Mouse (Mus musculus) limb, embryonic 12.5 days (tissue): Measurements from ENCODE around the gene Stt3b. TPM values are rescaled to one million over a fixed set of nuclear protein-coding genes. Genes with fewer than 3 reads are reported as not detected.
A peak's percentile ranks its signal among the peaks of the same experiment; 100 is the strongest.

Experiments used
- ATAC-seq: fragments of 200-750 bp; cut with Nextera tagmentation; 2 replicates; pipeline ENCODE4 v1.8.0; 2017; ENCODE audit warnings: low read depth, moderate TSS enrichment; ENCODE audit not compliant: insufficient number of reproducible peaks, insufficient read depth, low FRiP score, low TSS enrichment
- H3K27ac ChIP-seq: fragments of 300-500 bp; sonication (generic); 2 replicates; pipeline ENCODE4 v1.5.1; 2016; ENCODE audit warnings: mild to moderate bottlenecking, moderate library complexity
- H3K27me3 ChIP-seq: fragments of 300-500 bp; sonication (generic); 2 replicates; pipeline ENCODE4 v1.6.1; 2016; ENCODE audit warnings: mild to moderate bottlenecking, moderate library complexity
- H3K36me3 ChIP-seq: fragments of 300-500 bp; sonication (generic); 2 replicates; pipeline ENCODE4 v1.6.1; 2016; ENCODE audit warnings: mild to moderate bottlenecking, moderate library complexity
- H3K4me1 ChIP-seq: fragments of 300-500 bp; sonication (generic); replicated peaks from 2 replicates; pipeline ENCODE4 v1.6.1; 2016
- H3K4me2 ChIP-seq: fragments of 300-500 bp; sonication (generic); 2 replicates; pipeline ENCODE4 v1.6.1; 2016; ENCODE audit warnings: mild to moderate bottlenecking, moderate library complexity
- H3K4me3 ChIP-seq: fragments of 300-500 bp; sonication (generic); replicated peaks from 2 replicates; pipeline ENCODE4 v1.5.1; 2016; ENCODE audit warnings: mild to moderate bottlenecking
- H3K9ac ChIP-seq: fragments of 300-500 bp; sonication (generic); replicated peaks from 2 replicates; pipeline ENCODE4 v1.6.1; 2016; ENCODE audit warnings: mild to moderate bottlenecking, moderate library complexity
- H3K9me3 ChIP-seq: fragments of 300-500 bp; sonication (generic); 2 replicates; pipeline ENCODE4 v1.6.1; 2016; ENCODE audit warnings: mild to moderate bottlenecking, moderate library complexity
- WGBS: fragments of 180-500 bp; shearing (Covaris S2); methylation state at CpG from one replicate; pipeline ENCODE4 v1.1.7; 2016; 5-methylcytosine and 5-hydroxymethylcytosine counted together
- polyA plus RNA-seq: library from polyadenylated mRNA; unstranded; fragments of >200 nt; fragmentation: Nextera tagmentation; extraction: Ambion mirVana; gene quantifications from 2 replicates; pipeline ENCODE4 v1.2.1, GENCODE M21; 2016

Stt3b gene
- polyA plus RNA-seq = 122 and 126 TPM in 2 replicates

GRCm38 (mm10) chr9:115310346-115311222, at the start of gene Stt3b:
Stt3b (minus strand) TSS chr9:115310421.
- Histone ChIP-seq H3K27me3 (no peaks in the 10 kb centered on the region), H3K4me2 (peak within 1 kb of the TSS; percentile 64), H3K36me3 (no peaks in the 10 kb centered on the region), H3K27ac (peak within 1 kb of the TSS; percentile 97), H3K9ac (peak within 1 kb of the TSS; percentile 99), H3K4me1 (peaks cover 23% of the 10 kb centered on the region), H3K4me3 (peak within 1 kb of the TSS; percentile 95), H3K9me3 (no peaks in the 10 kb centered on the region)
- WGBS = under 1% methylated on average over 86 of the region's 91 CpGs
- ATAC-seq = peak; percentile 93

GRCm38 (mm10) chr9:115358421-115358820, 48.2 kb upstream of the Stt3b start:
- Histone ChIP-seq H3K9ac (no peak overlapping the region), H3K4me2 (no peak overlapping the region), H3K27me3 (no peaks in the 10 kb centered on the region; the same call in 1 of the 2 replicates), H3K9me3 (no peaks in the 10 kb centered on the region), H3K27ac (no peak overlapping the region), H3K4me1 (peaks cover 17% of the 10 kb centered on the region), H3K4me3 (no peak overlapping the region), H3K36me3 (no peaks in the 10 kb centered on the region)
- 94% methylated on average over 2 of the region's 2 CpGs for WGBS
- ATAC-seq = no peak

GRCm38 (mm10) chr9:115357996-115358395, 47.8 kb upstream of the Stt3b start:
- no peak overlapping the region for H3K9ac ChIP-seq
- no peak overlapping the region for H3K4me2 ChIP-seq
- peaks cover 17% of the 10 kb centered on the region for H3K4me1 ChIP-seq
- no peak for ATAC-seq
- 87% methylated on average over 1 of the region's 1 CpGs for WGBS
- H3K9me3 ChIP-seq = no peaks in the 10 kb centered on the region
- no peak overlapping the region for H3K4me3 ChIP-seq
- H3K27me3 ChIP-seq = no peaks in the 10 kb centered on the region; the same call in 1 of the 2 replicates
- no peak overlapping the region for H3K27ac ChIP-seq
- no peaks in the 10 kb centered on the region for H3K36me3 ChIP-seq

DNA sequence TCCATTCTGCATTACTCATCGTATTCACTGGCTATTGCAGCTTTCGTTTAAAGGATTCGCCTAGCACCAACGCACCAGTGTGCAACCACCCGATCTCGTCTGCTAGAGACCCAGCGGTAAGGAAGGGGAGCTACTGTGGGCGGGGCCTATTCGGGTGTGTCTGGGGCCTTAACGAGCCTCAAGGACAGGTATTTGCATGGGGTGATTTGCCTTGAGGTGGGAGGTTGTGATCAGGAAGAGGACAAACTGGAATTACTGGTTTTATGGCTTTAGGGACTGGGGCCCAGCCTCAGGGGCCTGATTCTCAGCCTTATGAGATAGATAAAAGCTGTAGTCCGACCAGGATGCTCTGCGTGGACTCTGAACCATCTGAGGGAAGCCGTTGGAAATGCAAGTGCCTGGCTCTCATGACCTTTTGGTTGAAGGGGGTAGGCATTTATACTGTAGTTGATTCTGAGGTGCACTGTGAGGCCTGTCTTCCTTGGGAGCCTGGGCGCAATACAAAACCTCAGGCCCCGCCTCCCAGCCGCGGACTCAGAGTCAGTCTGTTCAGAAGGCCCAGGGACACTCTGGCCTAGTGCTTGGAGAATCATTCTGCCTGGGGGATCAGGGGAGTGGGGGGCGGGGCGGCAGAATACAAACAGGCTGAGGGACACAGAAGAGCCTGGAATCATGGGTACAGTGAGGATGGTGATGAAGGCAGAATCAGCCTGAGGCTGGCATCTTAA, 46.7 kb upstream of the Stt3b start:
- ATAC-seq = no peak
- no peaks in the 10 kb centered on the region for H3K36me3 ChIP-seq
- H3K27ac ChIP-seq = no peak overlapping the region

GRCm38 (mm10) chr9:115355972-115356371, 45.8 kb upstream of the Stt3b start:
- WGBS = 23% methylated on average over 5 of the region's 5 CpGs
- ATAC-seq = peak; percentile 47; the same call in 1 of the 2 replicates

More for the DNA sequence above, 46.7 kb upstream of the Stt3b start:
- H3K4me3 ChIP-seq = no peak overlapping the region
- H3K9me3 ChIP-seq = no peaks in the 10 kb centered on the region
- 29% methylated on average over 19 of the region's 19 CpGs for WGBS
- H3K4me2 ChIP-seq = no peak overlapping the region
- peaks cover 17% of the 10 kb centered on the region for H3K4me1 ChIP-seq
- H3K9ac ChIP-seq = no peak overlapping the region
- no peaks in the 10 kb centered on the region; the same call in 1 of the 2 replicates for H3K27me3 ChIP-seq

GRCm38 (mm10) chr9:115349741-115350512, 39.7 kb upstream of the Stt3b start:
- WGBS = 62% methylated on average over 4 of the region's 4 CpGs

More at GRCm38 (mm10) chr9:115355972-115356371, 45.8 kb upstream of the Stt3b start:
- Histone ChIP-seq H3K9ac (no peak overlapping the region), H3K27ac (no peak overlapping the region), H3K36me3 (no peaks in the 10 kb centered on the region), H3K4me1 (peaks cover 17% of the 10 kb centered on the region), H3K4me2 (no peak overlapping the region), H3K4me3 (no peak overlapping the region), H3K9me3 (no peaks in the 10 kb centered on the region), H3K27me3 (no peaks in the 10 kb centered on the region; the same call in 1 of the 2 replicates)

DNA sequence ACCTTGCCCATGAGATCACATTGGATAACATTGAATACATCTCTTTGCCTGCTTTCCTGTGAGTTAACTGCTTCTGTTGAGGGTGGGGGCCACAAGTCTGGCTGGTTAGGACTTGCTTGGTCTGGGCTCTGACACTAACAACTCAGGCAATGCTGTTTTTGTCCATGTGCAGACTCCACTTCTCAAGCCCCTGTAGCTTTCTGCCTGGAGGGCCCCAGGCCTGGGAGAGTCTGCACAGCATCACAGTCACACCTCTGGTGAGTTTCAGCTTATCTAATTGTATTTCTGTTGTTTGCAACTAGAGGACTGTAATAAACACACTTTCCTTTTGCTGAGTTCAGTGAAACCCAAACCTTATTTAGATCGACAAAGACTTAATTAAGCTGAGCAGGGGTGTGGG, 38.9 kb upstream of the Stt3b start:
- H3K27me3 ChIP-seq = peaks cover 2% of the 10 kb centered on the region; the same call in 1 of the 2 replicates
- H3K9ac ChIP-seq = no peak overlapping the region
- no peak overlapping the region for H3K27ac ChIP-seq
- no peaks in the 10 kb centered on the region for H3K9me3 ChIP-seq
- 0 out of 2 replicates have a peak, but pooled peaks cover 3% of the 10 kb centered on the region for H3K4me1 ChIP-seq
- no peak overlapping the region for H3K4me2 ChIP-seq
- WGBS = 14% methylated on average over 1 of the region's 1 CpGs
- H3K4me3 ChIP-seq = no peak overlapping the region
- no peaks in the 10 kb centered on the region for H3K36me3 ChIP-seq
- ATAC-seq = no peak

More at GRCm38 (mm10) chr9:115349741-115350512, 39.7 kb upstream of the Stt3b start:
- Histone ChIP-seq H3K4me1 (0 out of 2 replicates have a peak, but pooled peaks cover 3% of the 10 kb centered on the region), H3K9me3 (no peaks in the 10 kb centered on the region), H3K4me3 (no peak overlapping the region), H3K27ac (no peak overlapping the region), H3K9ac (no peak overlapping the region), H3K27me3 (no peaks in the 10 kb centered on the region), H3K4me2 (no peak overlapping the region), H3K36me3 (no peaks in the 10 kb centered on the region)
- ATAC-seq = no peak

- H3K36me3 ChIP-seq = no peaks in the 10 kb centered on the region
- no peaks in the 10 kb centered on the region for H3K9me3 ChIP-seq
- peaks cover 7% of the 10 kb centered on the region; the same call in 1 of the 2 replicates for H3K27me3 ChIP-seq
- H3K4me3 ChIP-seq = no peak overlapping the region
- no peak overlapping the region for H3K27ac ChIP-seq
- no peak overlapping the region for H3K4me2 ChIP-seq
- peaks cover 9% of the 10 kb centered on the region; the same call in 1 of the 2 replicates for H3K4me1 ChIP-seq
- H3K9ac ChIP-seq = no peak overlapping the region
- WGBS = 84% methylated on average over 3 of the region's 3 CpGs
- ATAC-seq = no peak
Measured at GRCm38 (mm10) chr9:115344930-115345329, 34.7 kb upstream of the Stt3b start.

GRCm38 (mm10) chr9:115341576-115341975, 31.4 kb upstream of the Stt3b start:
- Histone ChIP-seq H3K4me1 (peaks cover 21% of the 10 kb centered on the region), H3K36me3 (no peaks in the 10 kb centered on the region), H3K4me3 (no peak overlapping the region), H3K9me3 (no peaks in the 10 kb centered on the region), H3K27ac (no peak overlapping the region), H3K27me3 (peaks cover 7% of the 10 kb centered on the region; the same call in 1 of the 2 replicates), H3K4me2 (no peak overlapping the region), H3K9ac (no peak overlapping the region)
- no peak for ATAC-seq
- WGBS = 31% methylated on average over 9 of the region's 9 CpGs

- no peak for ATAC-seq
- no peak overlapping the region for H3K9ac ChIP-seq
Measured at GRCm38 (mm10) chr9:115340212-115340815, 30.1 kb upstream of the Stt3b start.

More at GRCm38 (mm10) chr9:115340212-115340815, 30.1 kb upstream of the Stt3b start:
- Histone ChIP-seq H3K4me2 (no peak overlapping the region), H3K4me3 (no peak overlapping the region), H3K27ac (no peak overlapping the region), H3K9me3 (no peaks in the 10 kb centered on the region), H3K4me1 (peaks cover 26% of the 10 kb centered on the region), H3K27me3 (peaks cover 7% of the 10 kb centered on the region; the same call in 1 of the 2 replicates), H3K36me3 (no peaks in the 10 kb centered on the region)
- WGBS = 69% methylated on average over 12 of the region's 12 CpGs
